Mouse (Mus musculus) forebrain, embryonic 10.5 days (tissue): Measurements from ENCODE around the gene Arhgef40. TPM values are rescaled to one million over a fixed set of nuclear protein-coding genes. Genes with fewer than 3 reads are reported as not detected.

ENCODE experiments used
- DNase-seq: peaks from one replicate; pipeline ENCODE4 v3.0.0-alpha.2; 2017; ENCODE audit warnings: low spot score; ENCODE audit errors: extremely low spot score
- H3K27ac ChIP-seq: fragments of 300-500 bp; sonication (generic); 2 replicates; pipeline ENCODE4 v1.5.1; 2016; ENCODE audit warnings: mild to moderate bottlenecking
- H3K27me3 ChIP-seq: fragments of 300-500 bp; sonication (generic); 2 replicates; pipeline ENCODE4 v1.6.1; 2016; ENCODE audit warnings: mild to moderate bottlenecking; ENCODE audit not compliant: poor library complexity, severe bottlenecking
- H3K36me3 ChIP-seq: fragments of 300-500 bp; sonication (generic); replicated peaks from 2 replicates; pipeline ENCODE4 v1.6.1; 2016; ENCODE audit warnings: mild to moderate bottlenecking, moderate library complexity
- H3K4me1 ChIP-seq: fragments of 300-500 bp; sonication (generic); 2 replicates; pipeline ENCODE4 v1.6.1; 2016
- H3K4me3 ChIP-seq: fragments of 300-500 bp; sonication (generic); 2 replicates; pipeline ENCODE4 v1.5.1; 2016; ENCODE audit warnings: mild to moderate bottlenecking, moderate library complexity
- H3K9me3 ChIP-seq: fragments of 300-500 bp; sonication (generic); 2 replicates; pipeline ENCODE4 v1.6.1; 2016; ENCODE audit warnings: mild to moderate bottlenecking, moderate library complexity
- WGBS: fragments of 180-500 bp; shearing (Covaris S2); methylation state at CpG from one replicate; pipeline ENCODE4 v1.1.7; 2016; 5-methylcytosine and 5-hydroxymethylcytosine counted together
- polyA plus RNA-seq: library from polyadenylated mRNA; unstranded; fragments of >200 nt; fragmentation: Nextera tagmentation; extraction: Ambion mirVana; gene quantifications from 2 replicates; pipeline ENCODE4 v1.2.1, GENCODE M21; 2016

Arhgef40 gene
- polyA plus RNA-seq, 1 experiment from 2014 or later = 102 TPM

DNA sequence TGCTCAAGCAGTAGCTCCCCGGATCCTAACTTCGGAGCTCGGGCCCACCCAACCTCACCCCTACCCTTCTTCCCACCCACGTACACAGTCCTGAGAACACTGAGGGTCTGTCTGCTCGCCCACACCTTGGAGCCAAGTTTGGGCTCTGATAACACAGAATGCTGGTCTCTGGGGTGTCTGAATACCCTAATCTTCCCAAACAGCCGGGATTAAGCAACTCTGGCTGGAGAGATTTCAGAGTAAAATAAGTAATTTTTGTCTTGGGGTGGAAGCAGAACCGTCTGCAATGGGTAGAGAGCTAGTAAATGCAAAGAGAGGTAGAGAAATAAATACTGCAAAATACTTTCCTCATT, 1.6 kb downstream of the Arhgef40 start:
- Histone ChIP-seq H3K9me3 (no peaks in the 10 kb centered on the region), H3K4me1 (peaks cover 51% of the 10 kb centered on the region), H3K27ac (peak overlapping the region; percentile 97), H3K36me3 (peaks cover 44% of the 10 kb centered on the region), H3K4me3 (peak overlapping the region; percentile 78), H3K27me3 (no peaks in the 10 kb centered on the region)
- no peak for DNase-seq
- 2% methylated on average over 7 of the region's 7 CpGs for WGBS

DNA sequence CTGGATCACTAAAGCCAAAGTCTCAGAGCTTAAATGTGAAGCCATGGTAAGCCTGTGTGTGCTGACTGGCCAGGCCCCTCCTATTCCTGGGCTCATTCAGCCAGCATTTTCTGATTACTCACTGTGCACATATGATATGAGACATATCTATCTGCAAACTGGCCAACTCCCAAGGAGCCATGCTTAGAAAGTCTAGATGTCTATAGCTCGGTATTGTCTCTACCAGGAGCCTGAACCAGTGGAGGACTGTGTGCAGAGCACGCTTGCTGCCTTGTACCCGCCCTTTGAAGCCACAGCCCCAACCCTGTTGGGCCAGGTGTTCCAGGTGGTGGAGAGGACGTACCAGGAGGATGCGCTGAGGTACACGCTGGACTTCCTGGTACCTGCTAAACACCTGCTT, 2.7 kb downstream of the Arhgef40 start:
- Histone ChIP-seq H3K4me1 (peaks cover 51% of the 10 kb centered on the region), H3K36me3 (peaks cover 55% of the 10 kb centered on the region)
- 94% methylated on average over 6 of the region's 6 CpGs for WGBS

DNA sequence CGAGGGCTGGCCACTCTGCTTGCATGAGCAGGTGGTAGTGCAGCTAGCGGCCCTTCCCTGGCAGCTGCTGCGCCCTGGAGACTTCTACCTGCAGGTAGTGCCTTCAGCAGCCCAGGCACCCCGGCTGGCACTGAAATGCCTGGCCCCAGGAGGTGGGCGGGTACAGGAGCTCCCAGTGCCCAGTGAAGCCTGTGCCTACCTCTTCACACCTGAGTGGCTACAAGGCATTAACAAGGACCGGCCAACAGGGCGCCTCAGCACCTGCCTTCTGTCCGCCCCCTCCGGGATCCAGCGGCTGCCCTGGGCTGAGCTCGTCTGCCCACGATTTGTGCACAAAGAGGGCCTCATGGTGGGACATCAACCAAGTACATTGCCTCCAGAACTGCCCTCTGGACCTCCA, 4.2 kb downstream of the Arhgef40 start:
- Histone ChIP-seq H3K4me1 (peaks cover 44% of the 10 kb centered on the region), H3K36me3 (peaks cover 69% of the 10 kb centered on the region), H3K9me3 (no peaks in the 10 kb centered on the region), H3K27me3 (no peaks in the 10 kb centered on the region), H3K27ac (no peak overlapping the region), H3K4me3 (no peak overlapping the region)
- 79% methylated on average over 12 of the region's 12 CpGs for WGBS
- no peak for DNase-seq

More for the DNA sequence above, 2.7 kb downstream of the Arhgef40 start:
- H3K27ac ChIP-seq = no peak overlapping the region
- no peak for DNase-seq
- no peak overlapping the region for H3K4me3 ChIP-seq
- H3K9me3 ChIP-seq = no peaks in the 10 kb centered on the region
- no peaks in the 10 kb centered on the region for H3K27me3 ChIP-seq

DNA sequence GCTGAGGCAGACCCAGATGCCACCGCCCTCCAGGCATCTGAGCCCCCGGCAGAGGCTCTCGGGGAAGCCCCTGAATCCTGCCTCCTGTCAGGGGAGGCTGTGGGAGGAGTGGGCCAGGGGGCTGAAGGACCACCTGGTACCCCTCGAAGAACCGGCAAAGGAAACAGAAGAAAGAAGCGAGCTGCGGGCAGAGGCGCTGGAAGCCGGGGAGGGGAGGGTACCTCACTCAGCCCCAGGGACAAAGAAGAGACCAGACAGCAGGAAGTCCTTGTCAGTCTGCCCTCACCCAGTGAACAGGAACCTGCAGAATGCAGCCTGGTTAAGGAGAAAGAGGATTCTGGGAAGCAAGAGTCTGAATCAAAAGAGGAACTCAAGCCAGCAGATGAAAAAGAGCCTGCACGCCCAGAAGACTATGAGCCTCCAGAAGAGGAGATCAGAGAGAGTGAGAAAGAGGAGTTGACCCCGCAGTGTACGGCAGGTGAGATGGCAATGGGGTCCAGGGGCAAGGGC, 5.0 kb downstream of the Arhgef40 start:
- DNase-seq = no peak
- Histone ChIP-seq H3K27me3 (no peaks in the 10 kb centered on the region), H3K36me3 (peaks cover 77% of the 10 kb centered on the region), H3K9me3 (no peaks in the 10 kb centered on the region), H3K27ac (no peak overlapping the region), H3K4me3 (no peak overlapping the region), H3K4me1 (peaks cover 37% of the 10 kb centered on the region)
- 71% methylated on average over 12 of the region's 12 CpGs for whole genome bisulfite sequencing

DNA sequence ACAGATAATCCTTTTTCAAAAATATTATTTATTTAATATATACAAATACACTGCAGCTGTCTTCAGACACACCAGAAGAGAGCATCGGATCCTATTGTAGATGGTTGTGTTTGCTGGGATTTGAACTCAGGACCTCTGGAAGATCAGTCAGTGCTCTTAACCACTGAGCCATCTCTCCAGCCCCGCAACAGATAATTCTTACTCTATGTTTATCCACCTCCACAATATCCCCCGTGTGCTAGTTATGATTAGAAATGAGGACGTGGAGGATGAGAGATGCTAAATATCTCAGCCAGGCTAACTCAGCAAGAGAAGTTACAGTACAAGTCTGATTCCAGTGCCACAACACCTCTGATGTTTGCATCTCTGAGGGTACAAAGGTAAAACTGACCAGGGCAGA, 9.9 kb downstream of the Arhgef40 start:
- WGBS = 94% methylated on average over 4 of the region's 4 CpGs
- Histone ChIP-seq H3K27me3 (no peaks in the 10 kb centered on the region), H3K9me3 (no peaks in the 10 kb centered on the region), H3K27ac (no peak overlapping the region), H3K4me3 (no peak overlapping the region), H3K4me1 (peaks cover 3% of the 10 kb centered on the region), H3K36me3 (peaks cover 98% of the 10 kb centered on the region)
- DNase-seq = no peak

DNA sequence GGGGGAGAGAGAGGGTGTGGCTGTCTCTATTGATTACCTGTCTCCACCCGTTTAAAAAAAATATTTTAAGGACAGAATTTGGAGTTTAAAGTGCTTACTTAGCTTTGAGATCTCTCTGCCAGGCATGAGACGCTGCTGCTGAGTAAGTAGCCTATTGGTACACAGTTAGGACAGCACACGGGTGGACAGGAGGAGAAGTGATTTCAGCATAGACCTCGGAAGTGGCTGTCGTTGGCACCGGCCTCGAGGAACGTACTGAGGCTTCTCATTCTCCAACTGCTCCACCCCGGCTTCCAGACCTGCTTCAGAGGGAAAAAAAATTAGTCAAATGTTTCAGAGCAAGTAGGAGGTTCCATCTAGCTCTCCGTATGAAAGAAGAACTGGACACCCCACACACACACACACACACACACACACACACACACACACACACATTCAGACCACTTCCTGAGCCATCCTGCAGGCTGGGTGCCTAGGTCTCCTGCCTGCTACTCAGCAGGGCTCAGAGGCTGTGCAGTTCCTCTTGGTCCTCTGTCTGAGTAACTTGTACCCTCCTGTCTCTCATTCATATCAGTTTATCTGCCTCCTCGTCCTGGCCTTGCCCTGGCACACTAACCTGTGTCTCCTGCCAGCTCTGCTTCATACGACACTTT, 10.8 kb downstream of the Arhgef40 start:
- no peaks in the 10 kb centered on the region for H3K4me1 ChIP-seq
- H3K27me3 ChIP-seq = no peaks in the 10 kb centered on the region
- H3K4me3 ChIP-seq = no peak overlapping the region
- peaks cover 98% of the 10 kb centered on the region for H3K36me3 ChIP-seq
- no peaks in the 10 kb centered on the region for H3K9me3 ChIP-seq
- 87% methylated on average over 12 of the region's 12 CpGs for WGBS
- no peak overlapping the region for H3K27ac ChIP-seq
- no peak for DNase-seq

DNA sequence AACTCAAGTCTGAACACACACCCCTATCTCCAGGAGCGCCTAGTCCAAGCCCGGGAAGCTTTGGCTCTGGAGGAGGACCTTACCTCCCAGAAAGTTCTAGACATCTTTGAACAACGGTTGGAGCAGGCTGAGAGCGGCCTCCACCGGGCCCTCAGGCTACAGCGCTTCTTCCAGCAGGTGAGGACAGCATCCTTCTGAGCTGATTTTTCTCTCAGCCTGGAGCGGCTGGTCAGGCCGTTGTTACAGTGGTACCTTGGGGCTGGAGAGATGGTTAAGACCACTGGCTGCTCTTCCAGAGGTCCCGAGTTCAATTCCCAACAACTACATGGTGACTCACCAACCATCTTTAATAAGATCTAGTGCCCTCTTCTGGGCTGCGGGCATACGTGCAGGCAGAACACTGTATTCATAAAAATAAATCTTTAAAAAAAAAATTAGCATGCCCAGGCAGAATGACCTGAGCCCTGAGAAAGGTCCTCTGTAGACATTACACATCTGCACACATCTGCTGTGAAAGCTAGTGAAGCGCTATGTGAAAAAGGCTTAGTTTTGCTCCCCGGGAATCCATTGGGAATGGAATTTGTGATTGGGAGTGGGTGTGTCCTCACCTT, 11.8 kb downstream of the Arhgef40 start:
- no peak overlapping the region for H3K4me3 ChIP-seq
- 89% methylated on average over 13 of the region's 13 CpGs for WGBS
- H3K27ac ChIP-seq = no peak overlapping the region
- no peaks in the 10 kb centered on the region for H3K9me3 ChIP-seq
- DNase-seq = no peak
- H3K4me1 ChIP-seq = no peaks in the 10 kb centered on the region
- no peaks in the 10 kb centered on the region for H3K27me3 ChIP-seq
- peaks cover 98% of the 10 kb centered on the region for H3K36me3 ChIP-seq

DNA sequence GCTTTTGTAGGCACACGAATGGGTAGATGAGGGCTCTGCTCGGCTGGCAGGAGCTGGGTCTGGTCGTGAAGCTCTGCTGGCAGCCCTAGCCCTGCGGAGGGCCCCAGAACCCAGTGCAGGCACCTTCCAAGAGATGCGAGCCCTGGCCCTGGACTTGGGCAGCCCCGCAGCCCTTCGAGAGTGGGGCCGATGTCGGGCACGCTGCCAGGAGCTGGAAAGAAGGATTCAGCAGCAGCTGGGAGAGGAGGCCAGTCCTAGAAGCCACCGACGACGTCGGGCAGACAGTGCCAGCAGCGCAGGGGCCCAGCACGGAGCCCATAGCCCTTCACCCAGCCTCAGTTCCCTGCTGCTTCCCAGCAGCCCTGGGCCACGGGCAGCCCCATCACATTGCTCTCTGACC, 12.3 kb downstream of the Arhgef40 start:
- no peak for DNase-seq
- 75% methylated on average over 17 of the region's 17 CpGs for WGBS
- H3K27ac ChIP-seq = no peak overlapping the region
- no peaks in the 10 kb centered on the region for H3K9me3 ChIP-seq
- H3K36me3 ChIP-seq = peaks cover 97% of the 10 kb centered on the region
- no peak overlapping the region for H3K4me3 ChIP-seq
- H3K27me3 ChIP-seq = no peaks in the 10 kb centered on the region
- H3K4me1 ChIP-seq = no peaks in the 10 kb centered on the region

DNA sequence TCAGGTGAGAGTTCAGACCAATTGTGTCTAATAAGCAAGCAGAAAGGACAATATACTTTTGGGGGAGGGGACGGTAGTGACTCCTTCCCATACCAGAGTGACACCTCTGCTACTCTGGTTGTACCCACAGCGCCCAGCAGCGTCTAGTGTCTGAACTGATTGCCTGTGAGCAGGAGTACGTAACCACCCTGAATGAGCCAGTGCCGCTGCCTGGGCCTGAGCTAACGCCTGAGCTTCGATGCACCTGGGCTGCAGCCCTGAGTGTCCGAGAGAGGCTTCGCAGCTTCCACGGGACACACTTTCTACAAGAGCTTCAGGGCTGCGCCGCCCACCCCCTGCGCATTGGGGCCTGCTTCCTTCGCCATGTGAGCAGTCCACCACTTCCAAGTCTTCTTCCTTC, 13.0 kb downstream of the Arhgef40 start:
- WGBS = 92% methylated on average over 14 of the region's 14 CpGs
- no peak overlapping the region for H3K27ac ChIP-seq

DNA sequence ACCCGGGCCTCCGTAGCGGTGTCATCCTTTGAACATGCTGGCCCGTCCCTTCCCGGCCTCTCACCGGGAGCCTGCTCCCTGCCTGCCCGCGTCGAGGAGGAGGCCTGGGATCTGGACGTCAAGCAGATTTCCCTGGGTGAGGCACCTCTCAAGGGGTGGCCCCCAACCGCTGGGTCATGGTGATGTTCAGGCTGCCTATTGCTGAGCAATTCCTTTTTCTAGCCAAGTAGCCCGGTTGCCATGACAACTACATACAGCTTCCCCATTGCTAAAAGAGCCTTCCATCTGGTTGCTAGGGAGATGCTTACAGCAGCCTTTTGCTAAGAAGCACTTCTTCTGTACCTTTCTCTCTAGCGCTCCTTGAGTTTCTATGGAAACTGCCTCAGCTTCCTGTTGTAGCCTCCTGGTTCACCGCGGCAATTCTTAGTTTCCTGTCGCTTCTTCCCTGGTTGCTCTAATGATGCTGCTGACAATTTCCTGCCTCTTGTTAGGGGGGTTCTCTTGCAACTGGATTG, 19.5 kb downstream of the Arhgef40 start:
- WGBS = 35% methylated on average over 16 of the region's 16 CpGs
- Histone ChIP-seq H3K9me3 (no peaks in the 10 kb centered on the region), H3K4me1 (peaks cover 55% of the 10 kb centered on the region), H3K4me3 (peak overlapping the region; percentile 27; the same call in 1 of the 2 replicates), H3K36me3 (peaks cover 96% of the 10 kb centered on the region), H3K27me3 (no peaks in the 10 kb centered on the region), H3K27ac (peak overlapping the region; percentile 82)
- peak; percentile 62 for DNase-seq

More for the DNA sequence above, 13.0 kb downstream of the Arhgef40 start:
- Histone ChIP-seq H3K4me3 (no peak overlapping the region), H3K27me3 (no peaks in the 10 kb centered on the region), H3K36me3 (peaks cover 97% of the 10 kb centered on the region), H3K9me3 (no peaks in the 10 kb centered on the region), H3K4me1 (no peaks in the 10 kb centered on the region)
- DNase-seq = no peak

DNA sequence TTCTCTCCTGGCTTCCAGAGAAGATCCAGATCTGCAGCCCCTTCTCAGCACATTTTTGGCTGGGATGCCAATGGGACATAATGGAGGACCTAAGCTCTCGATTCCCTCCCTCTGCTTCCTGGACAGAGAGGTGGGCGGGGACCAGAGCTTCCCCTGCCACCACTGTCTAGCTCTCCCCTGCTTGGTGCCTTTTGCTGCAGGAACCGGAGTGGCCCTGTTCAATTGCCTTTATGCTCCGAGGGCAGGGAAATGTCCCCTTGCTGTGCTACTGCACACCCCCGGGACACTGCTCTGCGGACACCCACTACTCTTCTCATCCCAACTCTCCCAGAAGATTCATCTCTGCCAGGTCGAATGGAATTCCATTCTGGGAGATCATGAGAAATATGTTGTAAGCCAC, 20.6 kb downstream of the Arhgef40 start:
- no peaks in the 10 kb centered on the region for H3K9me3 ChIP-seq

DNA sequence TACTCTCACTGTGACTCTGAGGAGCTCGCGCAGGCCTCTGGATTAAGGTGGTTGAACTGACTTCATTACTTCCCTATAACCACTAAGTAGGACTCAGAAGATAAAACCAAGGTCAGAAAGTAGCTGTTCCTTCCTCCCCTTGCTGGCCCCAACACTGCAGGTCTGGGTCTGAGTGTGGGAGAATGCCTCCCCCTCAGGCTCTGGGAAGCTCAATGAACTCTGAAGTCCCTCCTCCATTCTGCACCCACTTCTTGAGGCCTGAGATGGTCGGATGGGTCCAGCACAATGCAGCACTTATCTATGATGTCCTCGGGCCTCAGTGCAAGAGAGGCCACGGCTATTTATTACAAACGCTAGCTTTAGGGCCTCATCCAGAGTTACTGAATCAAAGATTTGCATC, 21.1 kb downstream of the Arhgef40 start:
- 89% methylated on average over 6 of the region's 6 CpGs for WGBS
- peaks cover 87% of the 10 kb centered on the region for H3K36me3 ChIP-seq

More for the DNA sequence above, 20.6 kb downstream of the Arhgef40 start:
- Histone ChIP-seq H3K27ac (peak overlapping the region; percentile 82), H3K27me3 (no peaks in the 10 kb centered on the region), H3K4me1 (peaks cover 66% of the 10 kb centered on the region), H3K4me3 (no peak overlapping the region; the same call in 1 of the 2 replicates), H3K36me3 (peaks cover 92% of the 10 kb centered on the region)
- 72% methylated on average over 7 of the region's 7 CpGs for WGBS
- no peak for DNase-seq

DNA sequence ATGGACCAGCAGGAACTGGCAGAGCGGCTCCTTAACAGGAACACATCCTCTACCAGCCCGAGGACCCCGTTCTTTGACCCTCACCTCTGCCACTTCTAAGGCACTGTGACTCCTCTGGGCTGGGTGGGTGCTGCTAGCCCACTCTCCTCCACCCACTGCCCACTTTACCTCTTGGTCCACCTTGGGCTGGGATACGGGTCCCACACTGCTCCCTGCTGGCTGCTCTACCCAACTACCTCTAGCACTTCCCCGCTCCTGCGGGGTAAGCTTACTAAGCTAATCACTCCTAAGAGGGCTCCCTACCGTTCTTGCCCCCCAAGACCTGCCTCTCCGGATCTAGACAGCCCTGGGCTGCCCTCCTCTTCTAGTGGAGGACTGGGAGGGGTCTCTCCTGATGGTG, 21.7 kb downstream of the Arhgef40 start:
- DNase-seq = no peak
- Histone ChIP-seq H3K4me1 (peaks cover 77% of the 10 kb centered on the region), H3K9me3 (no peaks in the 10 kb centered on the region), H3K27me3 (no peaks in the 10 kb centered on the region), H3K27ac (0 out of 2 replicates have a peak overlapping the region, but pooled peaks have one; percentile 53), H3K4me3 (no peak overlapping the region; the same call in 1 of the 2 replicates), H3K36me3 (peaks cover 81% of the 10 kb centered on the region)
- WGBS = 66% methylated on average over 8 of the region's 8 CpGs

More for the DNA sequence above, 21.1 kb downstream of the Arhgef40 start:
- peaks cover 71% of the 10 kb centered on the region for H3K4me1 ChIP-seq
- H3K27me3 ChIP-seq = no peaks in the 10 kb centered on the region
- no peaks in the 10 kb centered on the region for H3K9me3 ChIP-seq
- no peak overlapping the region for H3K27ac ChIP-seq
- no peak overlapping the region for H3K4me3 ChIP-seq
- DNase-seq = no peak
